Mouse (Mus musculus) right cerebral cortex, adult 18-20 months (tissue): Measurements from ENCODE around the gene Ntmt1.
A peak's percentile ranks its signal among the peaks of the same experiment; 100 is the strongest.

ENCODE experiments used
- DNase-seq: peaks from one replicate; pipeline ENCODE4 v3.0.0; 2022; ENCODE audit warnings: mixed read lengths

Gene Ntmt1

DNA sequence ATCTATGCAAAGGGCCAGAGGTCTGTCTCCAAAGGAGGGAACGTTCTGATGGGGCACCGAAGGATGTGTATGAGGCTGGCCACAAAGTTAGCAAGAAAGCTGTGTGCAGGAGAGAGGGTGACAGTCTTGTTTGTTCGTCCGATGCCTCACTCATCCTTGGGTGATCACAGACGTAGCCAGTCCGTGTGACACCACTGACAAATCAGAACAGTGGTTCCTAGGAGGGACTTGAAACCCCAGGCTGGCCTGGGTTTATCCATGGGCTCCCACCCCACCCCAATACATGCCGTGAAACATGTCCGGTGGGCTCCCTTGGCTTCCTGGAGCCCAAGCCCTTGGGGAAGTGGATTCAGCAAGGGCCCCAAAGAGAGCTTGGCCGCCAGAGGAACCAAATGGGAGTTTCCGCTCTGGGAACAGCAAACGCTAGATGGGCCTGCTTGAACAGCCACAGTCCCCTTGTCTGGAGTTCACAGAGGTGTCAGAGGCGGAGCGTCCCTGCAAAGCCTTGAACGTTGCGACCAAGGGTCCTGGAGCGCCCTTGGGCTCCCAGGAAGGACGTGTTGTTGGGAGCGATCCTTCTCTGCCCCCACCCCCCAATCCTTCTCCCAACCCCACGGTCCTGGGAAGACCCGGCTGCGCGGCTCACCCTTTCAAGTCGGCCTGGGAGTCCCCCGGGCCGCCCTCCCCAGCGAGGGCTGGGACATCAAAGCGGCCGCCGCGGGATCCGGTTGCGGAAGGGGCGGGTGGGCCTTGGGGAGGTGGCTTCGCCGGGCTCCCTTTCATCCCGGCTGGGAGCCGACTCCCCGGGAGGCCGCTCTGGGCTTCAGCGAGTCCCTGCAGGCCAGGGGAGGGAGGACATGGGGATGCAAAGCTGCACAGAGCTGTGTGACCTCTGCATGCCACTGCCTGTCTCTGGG, 23.3 kb upstream of the Ntmt1 start:
- DNase-seq, result no peak

DNA sequence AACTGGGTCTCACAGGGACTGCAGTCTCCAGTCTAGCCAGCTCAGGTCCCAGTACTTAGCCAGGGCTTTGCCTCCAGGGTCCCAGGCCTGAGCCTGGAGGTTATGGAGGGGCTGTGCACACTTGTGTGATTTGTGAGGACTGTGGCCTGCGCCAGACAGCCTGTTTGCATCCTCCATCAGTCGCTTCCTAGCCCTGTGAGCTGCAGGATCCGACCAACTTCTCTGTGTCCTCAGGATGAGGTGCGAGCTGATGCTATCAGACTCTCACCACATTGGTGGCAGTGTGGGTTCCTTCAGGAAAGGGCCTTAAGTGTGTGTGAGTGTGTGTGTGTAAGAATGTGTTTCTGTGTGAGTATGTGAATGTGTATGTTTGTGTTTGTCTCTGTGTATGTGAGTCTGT, 20.2 kb upstream of the Ntmt1 start:
- no peak for DNase-seq

DNA sequence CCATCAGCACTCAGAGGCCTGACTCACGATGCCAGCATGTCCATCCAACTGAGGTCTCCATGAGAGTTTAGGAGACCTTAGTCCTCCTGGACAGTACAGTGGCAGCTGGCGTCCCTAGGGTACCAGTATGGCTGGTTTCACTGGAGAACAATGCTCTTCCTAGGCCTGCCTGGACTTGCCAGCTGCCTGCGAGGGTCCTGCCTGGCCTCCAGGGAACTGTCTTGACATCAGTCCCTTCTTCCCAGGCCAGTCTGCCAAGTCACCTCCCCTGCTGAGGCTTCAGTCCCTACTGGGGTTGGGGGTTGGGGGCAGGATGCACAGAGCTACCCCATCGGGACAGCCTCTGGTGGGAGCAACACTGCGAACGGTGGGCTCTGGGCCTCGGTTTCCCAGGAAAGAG, 15.6 kb upstream of the Ntmt1 start:
- no peak for DNase-seq

DNA sequence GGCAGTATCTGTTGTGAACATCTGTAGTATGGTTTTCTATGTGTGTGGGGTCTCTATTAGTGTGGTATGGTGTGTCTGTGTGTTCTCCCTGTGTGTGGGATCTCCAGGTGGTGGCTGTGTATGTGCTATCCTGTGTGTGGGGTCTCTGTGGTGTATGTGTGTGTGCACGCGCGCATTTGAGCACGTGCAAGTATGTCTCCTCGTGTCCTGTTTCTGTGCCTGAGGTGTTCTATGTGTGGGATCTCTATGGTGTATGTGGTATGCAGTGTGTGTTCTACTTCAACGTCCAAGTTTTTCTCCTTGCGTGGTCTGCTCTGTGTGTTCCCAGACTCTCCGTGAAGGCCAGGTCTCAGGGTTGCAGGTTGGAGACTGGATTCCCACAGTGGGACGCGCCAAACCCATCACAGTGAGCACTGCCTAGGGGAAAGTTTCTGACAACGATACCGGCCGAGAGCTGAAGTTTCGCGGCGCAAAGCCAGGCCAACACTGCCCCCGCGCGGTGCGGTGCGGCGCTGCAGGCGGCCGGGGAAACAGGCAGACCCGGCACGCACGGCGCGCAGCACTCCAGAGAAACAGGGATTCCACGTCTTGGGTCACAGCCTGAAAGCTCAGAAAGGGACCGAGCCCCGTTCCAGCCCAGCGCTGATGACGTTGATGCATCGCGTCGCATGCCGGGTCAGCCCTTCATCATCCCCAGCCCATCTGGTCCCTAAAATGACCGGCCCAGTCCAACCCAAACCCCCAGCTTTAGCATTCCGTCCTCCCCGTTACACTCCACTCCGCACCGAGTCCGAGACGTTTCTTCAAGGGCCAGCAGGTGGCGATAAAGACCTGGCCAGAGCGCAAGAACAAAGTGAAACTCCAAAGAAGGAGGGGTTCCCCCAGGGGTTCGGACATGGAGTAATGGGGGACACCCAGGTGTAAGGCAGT, 13.2 kb upstream of the Ntmt1 start:
- peak; percentile 94 for DNase-seq

- DNase-seq, result no peak
These were observed 12.2 kb upstream of the Ntmt1 start for GRCm38 (mm10) chr2:30795271-30795888.

DNA sequence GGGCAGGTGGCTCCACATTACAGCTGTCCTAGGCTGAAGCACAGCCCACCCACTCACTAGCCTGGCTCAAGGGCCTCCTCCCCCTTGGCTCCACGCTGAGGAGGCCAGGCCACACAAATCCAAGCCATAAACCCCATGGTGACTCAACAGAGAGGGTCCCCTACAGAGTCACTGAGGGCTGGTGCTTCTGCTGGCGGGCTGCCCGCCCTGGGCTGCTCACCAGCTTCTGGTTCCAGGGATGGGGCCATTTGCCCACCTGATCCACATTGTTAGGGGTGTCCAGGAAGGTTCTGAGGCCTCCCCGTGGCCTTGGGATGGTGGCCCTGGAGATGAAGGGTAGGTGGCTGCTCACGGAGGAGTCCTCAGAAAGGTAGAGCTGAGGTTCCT, 11.7 kb upstream of the Ntmt1 start:
- no peak for DNase-seq

DNA sequence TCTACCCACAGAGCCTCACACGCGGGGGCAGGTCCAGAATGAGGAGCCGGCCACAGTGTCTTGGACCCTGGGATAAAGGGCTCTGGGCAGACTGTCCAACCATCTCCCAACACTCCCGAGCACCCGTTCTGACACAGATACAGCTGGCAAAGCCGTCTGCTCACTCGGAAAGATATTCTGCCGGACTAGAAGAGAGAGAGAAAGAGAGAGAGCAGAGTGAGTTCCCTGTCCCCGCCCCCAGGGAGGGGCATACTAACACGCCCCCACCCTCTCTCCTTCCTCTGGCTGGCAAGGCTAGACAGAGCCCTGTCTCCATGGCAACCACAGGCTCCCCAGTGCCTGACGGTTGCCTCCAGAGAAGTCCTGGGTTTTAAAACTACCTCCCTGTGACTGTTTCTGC, 11.2 kb upstream of the Ntmt1 start:
- DNase-seq, result peak; percentile 95

- no peak for DNase-seq
These were observed 8.2 kb upstream of the Ntmt1 start for GRCm38 (mm10) chr2:30799456-30799855.

DNA sequence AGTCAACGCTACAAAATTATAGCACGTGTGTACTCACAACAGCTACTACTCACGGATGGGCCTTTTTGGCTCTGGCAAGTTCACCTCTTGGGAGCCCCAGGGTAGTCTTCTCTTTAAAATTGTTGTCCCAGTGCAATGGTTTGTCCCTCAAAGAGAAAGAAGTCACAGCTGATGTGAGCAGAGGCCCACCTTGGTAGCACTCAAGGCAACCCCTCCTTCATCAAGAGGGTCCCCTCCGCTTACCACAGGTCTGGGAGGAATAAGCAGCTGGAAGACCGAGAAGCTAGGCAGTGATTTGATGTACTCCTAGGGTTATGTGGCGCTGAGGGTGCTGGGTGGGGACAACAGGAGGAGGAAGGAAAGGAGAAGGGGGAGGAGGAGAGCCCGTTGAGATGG, 7.0 kb upstream of the Ntmt1 start:
- DNase-seq, result no peak

DNA sequence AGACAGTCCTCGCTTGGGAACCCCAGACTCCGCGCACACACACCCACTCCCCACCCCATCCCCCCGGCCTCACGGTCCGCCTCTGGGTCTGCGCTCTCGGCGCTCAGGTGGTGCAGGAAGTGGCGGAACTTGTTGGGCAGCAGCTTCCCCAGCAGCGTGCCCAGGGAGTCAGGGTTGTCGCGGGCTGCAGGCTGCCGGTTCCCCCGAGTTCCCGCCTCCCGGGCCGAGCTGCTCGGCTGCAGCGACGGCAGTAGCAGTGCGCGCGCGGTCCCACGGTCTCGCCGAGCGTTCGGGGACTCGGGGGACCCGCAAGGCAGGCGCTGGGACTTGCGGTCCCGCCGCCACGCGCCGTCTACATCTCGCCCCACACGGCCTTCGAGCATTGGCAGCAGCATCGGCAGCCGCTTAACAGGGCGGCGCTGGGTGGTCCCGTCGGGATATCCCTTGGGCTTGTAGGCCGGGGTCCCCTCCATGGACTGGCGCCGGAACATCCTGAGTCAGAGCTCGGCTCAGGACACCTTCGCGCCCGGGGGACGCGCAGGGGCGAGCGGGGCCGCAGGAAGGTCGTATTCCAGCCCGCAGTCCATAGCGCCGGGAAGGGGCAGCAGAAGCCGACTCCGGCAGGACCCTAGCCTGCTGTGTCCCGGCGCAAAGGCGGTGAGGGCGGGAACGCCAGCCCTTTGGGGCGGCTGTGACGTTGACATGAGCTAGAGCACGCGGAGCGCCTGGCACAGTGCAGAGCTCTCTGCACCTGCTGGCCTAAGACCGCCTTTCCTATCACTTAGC, 6.4 kb upstream of the Ntmt1 start:
- no peak for DNase-seq

DNA sequence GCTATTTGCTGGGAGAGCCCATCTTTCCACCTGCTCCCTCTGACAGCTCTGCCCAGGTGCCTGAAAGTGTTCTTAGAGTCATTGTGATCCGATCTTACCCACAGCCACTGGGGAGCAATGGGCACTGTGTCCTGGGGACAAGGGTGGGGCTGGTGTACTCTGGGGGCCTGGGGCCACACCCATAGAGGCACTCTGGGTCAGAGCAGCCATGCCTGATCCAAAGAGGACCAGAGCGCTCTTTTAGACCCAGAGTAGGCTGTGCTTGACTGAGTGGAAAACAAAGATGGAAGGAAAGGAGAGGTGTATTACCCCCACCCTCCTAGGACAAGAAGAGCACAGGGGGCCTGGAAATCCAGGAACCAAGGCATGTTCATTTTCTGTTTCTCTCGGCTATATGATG, 4.0 kb upstream of the Ntmt1 start, which contains the start of gene 1700001O22Rik:
TSS of gene 1700001O22Rik (minus strand) at position 58 of the 400 bp plus-strand sequence.
- no peak for DNase-seq

- DNase-seq, result no peak
These were observed 1.6 kb upstream of the Ntmt1 start for GRCm38 (mm10) chr2:30805983-30806382.

DNA sequence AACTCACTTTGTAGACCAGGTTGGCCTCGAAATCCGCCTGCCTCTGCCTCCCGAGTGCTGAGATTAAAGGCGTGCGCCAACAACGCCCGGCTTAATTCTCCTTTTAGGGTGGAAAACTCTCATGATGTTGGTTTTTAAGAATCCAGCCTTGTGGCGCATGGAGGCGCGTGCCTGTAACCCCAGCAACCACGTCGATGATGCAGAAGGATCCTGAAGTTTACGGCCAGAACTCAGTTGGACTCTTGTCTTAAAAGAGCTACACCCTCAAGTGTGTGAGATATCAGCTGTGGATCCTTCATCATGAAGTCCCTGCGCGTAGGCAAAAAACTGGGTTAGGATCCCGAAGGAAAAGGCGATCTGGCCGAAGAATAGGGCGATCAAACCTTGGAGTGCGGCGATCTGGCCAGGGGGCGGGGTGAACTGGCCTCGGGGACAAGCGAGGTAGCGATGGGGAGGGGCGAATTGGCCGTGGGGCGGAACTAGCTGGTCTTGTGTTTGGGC, 429 bp upstream of the Ntmt1 start:
- no peak for DNase-seq

- DNase-seq, result no peak
These were observed 650 bp downstream of the Ntmt1 start for GRCm38 (mm10) chr2:30808296-30808655.

- DNase-seq, result no peak
These were observed 1.9 kb downstream of the Ntmt1 start for GRCm38 (mm10) chr2:30809503-30809902.

- DNase-seq, result no peak
These were observed 2.9 kb downstream of the Ntmt1 start for GRCm38 (mm10) chr2:30810573-30810972.

DNA sequence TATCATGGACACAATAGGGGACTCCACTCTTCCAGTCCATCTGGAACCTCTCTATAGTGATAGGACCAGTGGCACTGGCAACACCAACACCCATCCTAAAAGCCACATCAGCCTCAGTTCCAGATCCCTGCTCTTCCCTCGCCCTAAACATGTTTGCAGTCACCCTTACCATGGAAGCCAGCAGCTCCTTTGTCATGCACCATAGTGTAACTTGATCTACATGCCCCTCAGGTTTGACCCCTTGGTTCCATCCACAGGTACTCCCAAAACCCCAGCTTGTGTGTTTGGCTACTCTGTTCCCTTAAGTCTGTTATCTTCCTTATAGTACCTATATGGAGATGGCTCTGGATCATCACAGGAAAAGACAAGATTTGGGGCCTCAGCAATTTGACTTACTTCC, 8.8 kb downstream of the Ntmt1 start:
- no peak for DNase-seq

- no peak for DNase-seq
These were observed 12.2 kb downstream of the Ntmt1 start for GRCm38 (mm10) chr2:30819873-30820272.

DNA sequence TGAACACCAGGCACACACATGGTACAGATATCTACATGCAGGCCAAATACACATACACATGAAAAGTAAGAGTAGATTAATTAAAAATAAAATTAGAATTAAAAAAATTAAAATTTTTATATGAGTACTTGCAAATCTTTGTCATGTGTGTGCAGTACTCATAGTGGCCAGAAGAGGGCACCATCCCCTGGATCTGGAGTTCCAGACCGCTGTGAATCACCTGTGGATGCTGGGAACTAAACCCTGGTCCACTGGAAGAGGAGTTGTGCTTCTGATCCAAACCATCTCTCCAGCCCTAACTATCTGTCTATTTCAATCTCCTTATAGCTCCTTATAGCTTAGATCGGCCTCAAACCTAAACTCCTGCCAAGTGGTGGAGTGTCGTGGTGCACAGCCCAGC, 13.4 kb downstream of the Ntmt1 start:
- DNase-seq, result no peak

- no peak for DNase-seq
These were observed 14.8 kb downstream of the Ntmt1 start for GRCm38 (mm10) chr2:30822460-30822859.

DNA sequence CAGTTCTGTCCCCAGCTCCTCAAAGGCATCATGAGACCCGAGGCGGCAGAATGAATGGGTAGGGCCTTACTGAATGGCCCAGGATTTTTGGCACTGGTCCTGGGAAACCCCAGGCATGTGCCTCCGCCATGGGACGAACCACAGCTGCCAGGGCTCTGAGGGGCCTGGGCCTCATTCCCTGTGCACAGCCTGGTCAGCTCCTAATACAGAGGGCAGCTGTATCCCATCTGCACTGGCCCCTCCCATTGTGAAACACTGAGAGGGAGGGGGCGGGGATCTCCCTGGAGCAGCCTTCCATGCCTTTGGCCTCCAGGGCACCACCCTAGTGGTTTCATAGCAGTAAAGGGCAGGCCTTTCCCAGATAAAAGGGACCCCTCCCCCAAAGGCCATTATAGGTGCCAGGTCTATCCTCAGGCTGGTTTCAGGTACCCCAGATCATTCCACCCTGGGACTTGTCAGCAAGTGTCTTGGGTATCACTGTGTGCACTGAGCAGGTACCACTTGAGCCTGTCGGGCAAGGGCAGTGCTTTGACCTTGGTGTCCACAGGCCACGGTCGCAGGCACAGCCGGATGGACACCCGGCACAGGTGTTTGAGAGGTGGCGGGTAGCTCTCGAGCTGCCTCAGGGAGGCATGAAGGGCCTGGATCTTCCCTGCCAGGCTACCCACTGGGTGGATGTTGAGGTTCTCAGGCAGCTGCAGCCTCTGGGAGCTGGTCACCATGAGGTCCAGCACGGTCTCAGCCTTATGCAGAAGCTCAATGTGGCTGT, 15.9 kb downstream of the Ntmt1 start:
- DNase-seq, result no peak
